Mouse (Mus musculus) megakaryocyte, embryonic 14.5 days (primary cell): ENCODE data around the gene Haao. TPM values are rescaled to one million over a fixed set of nuclear protein-coding genes. Genes with fewer than 3 reads are reported as not detected.
A peak's percentile ranks its signal among the peaks of the same experiment; 100 is the strongest.

ENCODE experiments used
- H3K27me3 ChIP-seq: replicated peaks from 2 replicates; pipeline ENCODE3; 2012; ENCODE audit warnings: inconsistent platforms
- H3K36me3 ChIP-seq: replicated peaks from 2 replicates; pipeline ENCODE3; 2012; ENCODE audit warnings: low read length, inconsistent platforms, mixed read lengths
- H3K4me1 ChIP-seq: 2 replicates; pipeline ENCODE4 v1.6.1; 2012; ENCODE audit warnings: inconsistent platforms
- H3K4me3 ChIP-seq: replicated peaks from 2 replicates; pipeline ENCODE3; 2012; ENCODE audit warnings: moderate library complexity, mild to moderate bottlenecking, inconsistent platforms
- H3K9me3 ChIP-seq: 2 replicates; pipeline ENCODE4 v1.6.1; 2012; ENCODE audit warnings: inconsistent platforms
- FLI1 ChIP-seq: IDR thresholded peaks from 2 replicates; pipeline ENCODE4 v1.6.1; 2012; ENCODE audit warnings: low read length, inconsistent platforms, mixed read lengths
- GATA1 ChIP-seq: IDR thresholded peaks from 3 replicates; pipeline ENCODE4 v1.6.1; 2012; ENCODE audit warnings: mixed read lengths, low read length, inconsistent platforms, borderline replicate concordance
- polyA plus RNA-seq: library from polyadenylated mRNA; stranded (reverse); fragments of >175 nt; gene quantifications from 2 replicates; pipeline ENCODE4 v1.2.3, GENCODE M21; 2012; ENCODE audit warnings: low replicate concordance; ENCODE audit not compliant: insufficient read depth

Gene Haao
- polyA plus RNA-seq, 1 experiment: 1.9 TPM

- TF ChIP-seq GATA1 (no peak), FLI1 (no peak)
- H3K9me3 ChIP-seq: peaks cover 4% of the 10 kb centered on the region; the same call in 1 of the 2 replicates
- H3K4me3 ChIP-seq: no peak overlapping the region
- H3K36me3 ChIP-seq: no peaks in the 10 kb centered on the region
- H3K27me3 ChIP-seq: peaks cover 30% of the 10 kb centered on the region
- peaks cover 11% of the 10 kb centered on the region for H3K4me1 ChIP-seq
Measured at GRCm38 (mm10) chr17:83886395-83886794, 38.6 kb upstream of the Haao start.

GRCm38 (mm10) chr17:83885750-83886149, 38.0 kb upstream of the Haao start:
- Histone ChIP-seq H3K4me3 (no peak overlapping the region), H3K9me3 (peaks cover 4% of the 10 kb centered on the region; the same call in 1 of the 2 replicates), H3K27me3 (peaks cover 24% of the 10 kb centered on the region), H3K36me3 (no peaks in the 10 kb centered on the region), H3K4me1 (peaks cover 12% of the 10 kb centered on the region)
- TF ChIP-seq GATA1 (no peak), FLI1 (no peak)

GRCm38 (mm10) chr17:83885021-83885582, 37.3 kb upstream of the Haao start:
- TF ChIP-seq GATA1: no peak
- H3K4me3 ChIP-seq: no peak overlapping the region

GRCm38 (mm10) chr17:83882788-83883187, 35.0 kb upstream of the Haao start:
- Histone ChIP-seq H3K36me3 (no peaks in the 10 kb centered on the region), H3K4me3 (no peak overlapping the region), H3K27me3 (peaks cover 16% of the 10 kb centered on the region)

More at GRCm38 (mm10) chr17:83885021-83885582, 37.3 kb upstream of the Haao start:
- Histone ChIP-seq H3K36me3 (no peaks in the 10 kb centered on the region), H3K9me3 (peaks cover 4% of the 10 kb centered on the region; the same call in 1 of the 2 replicates), H3K27me3 (peaks cover 26% of the 10 kb centered on the region), H3K4me1 (peaks cover 12% of the 10 kb centered on the region)

GRCm38 (mm10) chr17:83881071-83881470, 33.3 kb upstream of the Haao start:
- Histone ChIP-seq H3K4me1 (peaks cover 14% of the 10 kb centered on the region), H3K36me3 (no peaks in the 10 kb centered on the region), H3K9me3 (peaks cover 24% of the 10 kb centered on the region), H3K4me3 (no peak overlapping the region), H3K27me3 (peaks cover 13% of the 10 kb centered on the region)
- no peak for TF ChIP-seq GATA1
- TF ChIP-seq FLI1: no peak

More at GRCm38 (mm10) chr17:83882788-83883187, 35.0 kb upstream of the Haao start:
- Histone ChIP-seq H3K4me1 (peaks cover 14% of the 10 kb centered on the region), H3K9me3 (peaks cover 17% of the 10 kb centered on the region)
- no peak for TF ChIP-seq FLI1
- TF ChIP-seq GATA1: no peak

GRCm38 (mm10) chr17:83880174-83880710, 32.5 kb upstream of the Haao start:
- Histone ChIP-seq H3K27me3 (peaks cover 15% of the 10 kb centered on the region), H3K4me3 (no peak overlapping the region), H3K4me1 (peaks cover 14% of the 10 kb centered on the region), H3K36me3 (no peaks in the 10 kb centered on the region), H3K9me3 (peaks cover 24% of the 10 kb centered on the region)
- TF ChIP-seq GATA1 (no peak), FLI1 (no peak)

GRCm38 (mm10) chr17:83879631-83880030, 31.9 kb upstream of the Haao start:
- Histone ChIP-seq H3K27me3 (peaks cover 15% of the 10 kb centered on the region), H3K4me1 (peaks cover 14% of the 10 kb centered on the region), H3K4me3 (no peak overlapping the region), H3K9me3 (peaks cover 24% of the 10 kb centered on the region), H3K36me3 (no peaks in the 10 kb centered on the region)
- TF ChIP-seq GATA1: no peak
- no peak for TF ChIP-seq FLI1

- TF ChIP-seq GATA1: no peak
- TF ChIP-seq FLI1: no peak
- H3K4me3 ChIP-seq: no peak overlapping the region
- peaks cover 17% of the 10 kb centered on the region for H3K27me3 ChIP-seq
- no peaks in the 10 kb centered on the region for H3K36me3 ChIP-seq
- H3K9me3 ChIP-seq: peaks cover 18% of the 10 kb centered on the region
- H3K4me1 ChIP-seq: peaks cover 18% of the 10 kb centered on the region
Measured at GRCm38 (mm10) chr17:83874610-83875009, 26.8 kb upstream of the Haao start.

- peaks cover 25% of the 10 kb centered on the region for H3K27me3 ChIP-seq
- H3K4me3 ChIP-seq: no peak overlapping the region
- H3K36me3 ChIP-seq: no peaks in the 10 kb centered on the region
- peaks cover 8% of the 10 kb centered on the region; the same call in 1 of the 2 replicates for H3K9me3 ChIP-seq
- TF ChIP-seq GATA1: no peak
- TF ChIP-seq FLI1: no peak
- H3K4me1 ChIP-seq: peaks cover 24% of the 10 kb centered on the region
Measured at GRCm38 (mm10) chr17:83873363-83874141, 25.8 kb upstream of the Haao start.

GRCm38 (mm10) chr17:83872806-83873348, 25.1 kb upstream of the Haao start:
- H3K4me1 ChIP-seq: peaks cover 24% of the 10 kb centered on the region
- H3K36me3 ChIP-seq: no peaks in the 10 kb centered on the region
- H3K4me3 ChIP-seq: peak overlapping the region; percentile 34
- TF ChIP-seq GATA1 (no peak), FLI1 (no peak)
- H3K9me3 ChIP-seq: peaks cover 8% of the 10 kb centered on the region; the same call in 1 of the 2 replicates
- peaks cover 31% of the 10 kb centered on the region for H3K27me3 ChIP-seq
